Mouse (Mus musculus) olfactory bulb, adult 2 months (tissue): ENCODE data around the gene Gm20605. TPM values are rescaled to one million over a fixed set of nuclear protein-coding genes. Genes with fewer than 3 reads are reported as not detected.
"Not testable (repeated sequence)": the region's sequence is repeated elsewhere in the genome, so short reads cannot be mapped to it uniquely, and the experiment has no call there.

Experiments used
- H3K27ac ChIP-seq: fragments of 200-500 bp; 2 replicates; pipeline ENCODE4 v1.5.1; 2012; ENCODE audit warnings: low read depth, low read length; ENCODE audit not compliant: insufficient read depth
- H3K4me1 ChIP-seq: fragments of 200-500 bp; 2 replicates; pipeline ENCODE4 v1.6.1; 2012; ENCODE audit warnings: low read length; ENCODE audit not compliant: control insufficient read depth, insufficient read depth
- H3K4me3 ChIP-seq: fragments of 200-500 bp; 2 replicates; pipeline ENCODE4 v1.5.1; 2012; ENCODE audit warnings: mild to moderate bottlenecking, low read depth, low read length, moderate library complexity; ENCODE audit not compliant: insufficient read depth
- CTCF ChIP-seq: fragments of 200-500 bp; IDR thresholded peaks from 2 replicates; pipeline ENCODE4 v1.5.1; 2012; ENCODE audit warnings: low read depth, mild to moderate bottlenecking, low read length, moderate library complexity; ENCODE audit not compliant: insufficient read depth
- POLR2A ChIP-seq: fragments of 200-500 bp; IDR thresholded peaks from 2 replicates; pipeline ENCODE4 v1.6.1; 2012; ENCODE audit warnings: mild to moderate bottlenecking, low read depth, low read length, moderate library complexity; ENCODE audit not compliant: insufficient read depth
- WGBS: fragments of 180-500 bp; shearing (Covaris S2); methylation state at CpG from one replicate; pipeline ENCODE4 v1.1.7; 2018; 5-methylcytosine and 5-hydroxymethylcytosine counted together
- polyA plus RNA-seq: library from polyadenylated mRNA; stranded (reverse); fragments of >200 nt; gene quantifications from 2 replicates; pipeline ENCODE4 v1.2.4, GENCODE M21; 2012; ENCODE audit warnings: low replicate concordance; ENCODE audit not compliant: missing spikeins, insufficient read depth, insufficient read length

Gm20605 gene
- polyA plus RNA-seq, 1 experiment: not detected

- 0 out of 2 replicates have a peak overlapping the region, but pooled peaks have one; percentile 4 for H3K27ac ChIP-seq
- 45% methylated on average over 12 of the region's 12 CpGs for WGBS
- no peak overlapping the region for H3K4me3 ChIP-seq
- H3K4me1 ChIP-seq: peaks cover 8% of the 10 kb centered on the region; the same call in 1 of the 2 replicates
- no peak for TF ChIP-seq CTCF
- no peak for TF ChIP-seq POLR2A
Observed at GRCm38 (mm10) chr5:137610548-137611244, 18.3 kb upstream of the Gm20605 start.

DNA sequence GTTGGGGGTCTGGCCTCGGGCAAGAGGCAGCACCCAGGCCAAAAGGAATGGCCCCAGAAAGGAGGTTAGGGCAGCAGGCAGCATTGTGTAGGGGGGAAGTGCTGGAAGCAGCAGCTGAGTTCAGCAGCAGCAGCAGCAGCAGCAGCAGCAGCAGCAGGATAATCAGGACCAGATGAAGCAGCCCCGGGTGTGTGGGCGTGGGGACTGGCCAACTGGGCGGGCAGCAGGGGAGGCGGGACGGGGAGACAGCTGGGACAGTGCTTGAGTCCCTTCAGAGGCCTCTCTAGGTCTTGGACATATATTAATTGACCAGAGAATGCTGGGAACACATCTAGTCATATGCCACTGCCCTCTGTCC lies 17.8 kb upstream of the Gm20605 start:
- Histone ChIP-seq H3K27ac (0 out of 2 replicates have a peak overlapping the region, but pooled peaks have one; percentile 4), H3K4me1 (peaks cover 8% of the 10 kb centered on the region; the same call in 1 of the 2 replicates), H3K4me3 (no peak overlapping the region)
- TF ChIP-seq POLR2A (no peak), CTCF (no peak)
- 36% methylated on average over 6 of the region's 6 CpGs for WGBS

- Histone ChIP-seq H3K4me3 (no peak overlapping the region), H3K4me1 (peaks cover 5% of the 10 kb centered on the region; the same call in 1 of the 2 replicates), H3K27ac (no peak overlapping the region)
- TF ChIP-seq POLR2A: no peak
- TF ChIP-seq CTCF: no peak
- 69% methylated on average over 5 of the region's 5 CpGs for WGBS
Observed at GRCm38 (mm10) chr5:137613076-137613475, 15.9 kb upstream of the Gm20605 start.

- WGBS: 83% methylated on average over 11 of the region's 11 CpGs
- Histone ChIP-seq H3K4me1 (no peaks in the 10 kb centered on the region; the same call in 1 of the 2 replicates), H3K4me3 (no peak within 1 kb of the TSS), H3K27ac (no peak within 1 kb of the TSS)
- no peak for TF ChIP-seq POLR2A
- TF ChIP-seq CTCF: no peak
Observed at GRCm38 (mm10) chr5:137613550-137613949, 15.4 kb upstream of the Gm20605 start, which contains the start of gene Pcolce. Gene Pcolce (minus strand): TSS chr5:137613784.

- not testable (repeated sequence) for H3K4me1 ChIP-seq, H3K4me3 ChIP-seq, H3K27ac ChIP-seq
- 98% methylated on average over 2 of the region's 2 CpGs for WGBS
Observed at GRCm38 (mm10) chr5:137614921-137615320, 14.1 kb upstream of the Gm20605 start.

- WGBS: 92% methylated on average over 7 of the region's 7 CpGs
- peaks cover 2% of the 10 kb centered on the region; the same call in 1 of the 2 replicates for H3K4me1 ChIP-seq
- H3K27ac ChIP-seq: no peak overlapping the region
- TF ChIP-seq POLR2A (no peak), CTCF (no peak)
- H3K4me3 ChIP-seq: no peak overlapping the region
Observed at GRCm38 (mm10) chr5:137615347-137615746, 13.6 kb upstream of the Gm20605 start.

GRCm38 (mm10) chr5:137623937-137624530 lies 4.9 kb upstream of the Gm20605 start:
- Histone ChIP-seq H3K4me1 (peaks cover 7% of the 10 kb centered on the region; the same call in 1 of the 2 replicates), H3K27ac (no peak overlapping the region), H3K4me3 (no peak overlapping the region)
- no peak for TF ChIP-seq POLR2A
- no peak for TF ChIP-seq CTCF
- 86% methylated on average over 11 of the region's 11 CpGs for WGBS

DNA sequence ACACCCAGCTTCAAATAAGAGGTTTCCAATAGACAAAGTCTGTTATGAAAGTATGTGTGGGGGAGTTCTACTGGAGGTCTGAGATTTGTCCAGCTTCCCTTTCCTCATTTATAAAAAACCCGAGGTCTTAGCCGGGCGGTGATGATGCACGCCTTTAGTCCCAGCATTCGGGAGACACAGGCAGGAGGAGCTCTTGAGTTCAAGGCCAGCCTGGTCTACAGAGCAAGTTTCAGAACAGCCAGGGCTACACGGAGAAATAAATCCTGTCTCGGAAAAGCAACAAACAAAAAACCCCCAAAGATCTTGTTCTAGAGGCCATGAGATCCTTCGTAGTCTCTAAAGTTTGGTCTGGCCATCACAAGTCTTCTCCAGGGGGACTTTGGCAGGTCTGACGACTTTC lies 984 bp upstream of the Gm20605 start:
- WGBS: 2% methylated on average over 9 of the region's 9 CpGs
- Histone ChIP-seq H3K4me1 (peaks cover 22% of the 10 kb centered on the region), H3K4me3 (peak overlapping the region; percentile 54), H3K27ac (peak overlapping the region; percentile 69)
- no peak for TF ChIP-seq CTCF
- TF ChIP-seq POLR2A: no peak

- Histone ChIP-seq H3K4me3 (peak overlapping the region; percentile 66), H3K4me1 (peaks cover 22% of the 10 kb centered on the region), H3K27ac (peak overlapping the region; percentile 27; the same call in 1 of the 2 replicates)
- WGBS: under 1% methylated on average over 23 of the region's 23 CpGs
- TF ChIP-seq CTCF (no peak), POLR2A (no peak)
Observed at GRCm38 (mm10) chr5:137629306-137629721, 339 bp downstream of the Gm20605 start.
